Mouse (Mus musculus): ENCODE data around the gene Pbx2. TPM values are rescaled to one million over a fixed set of nuclear protein-coding genes. Genes with fewer than 3 reads are reported as not detected.
A peak's percentile ranks its signal among the peaks of the same experiment; 100 is the strongest.

Gene Pbx2
- total RNA-seq, 4 experiments from 2014 or later: 54.3 to 76.6 (median 66.8) TPM

DNA sequence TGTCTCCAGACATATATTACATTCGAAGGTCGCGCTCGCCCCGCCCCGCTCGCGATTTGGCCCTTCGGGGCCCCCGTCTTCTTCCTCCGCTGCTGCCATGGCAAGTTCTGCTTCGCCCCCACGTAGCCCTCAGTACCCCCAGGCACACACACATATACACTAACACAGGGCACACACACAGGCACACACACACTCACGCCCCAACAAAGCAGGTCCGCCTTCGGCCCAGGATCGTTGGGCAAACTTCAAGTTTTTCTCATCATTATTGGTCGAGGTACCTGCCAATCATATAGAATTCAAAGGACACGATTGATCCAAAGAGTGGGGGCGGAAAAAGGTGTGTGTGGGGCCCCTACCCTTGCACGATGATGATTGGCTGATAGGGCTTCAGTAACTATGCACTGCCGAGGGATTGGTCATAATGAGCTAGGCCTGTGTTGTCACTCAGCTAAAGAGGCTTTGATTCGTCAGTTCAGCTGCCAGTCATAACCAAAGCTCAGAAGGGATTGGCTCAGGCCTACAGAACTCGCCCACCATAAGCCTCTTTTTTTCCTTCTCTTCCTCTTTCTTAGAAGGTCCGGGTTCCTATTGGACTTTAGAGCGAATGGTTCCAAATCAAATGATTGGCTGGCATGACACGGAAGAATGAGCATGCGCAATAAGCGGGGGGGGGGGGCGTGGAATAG is 12.5 kb downstream of the Pbx2 start, which contains the start of gene Rnf5:
Gene Rnf5 (minus strand): TSS at position 316 of the 686 bp plus-strand sequence.
- peak; percentile 100 for DNase-seq (ENCODE audit: low spot score in 2 of 2)

DNA sequence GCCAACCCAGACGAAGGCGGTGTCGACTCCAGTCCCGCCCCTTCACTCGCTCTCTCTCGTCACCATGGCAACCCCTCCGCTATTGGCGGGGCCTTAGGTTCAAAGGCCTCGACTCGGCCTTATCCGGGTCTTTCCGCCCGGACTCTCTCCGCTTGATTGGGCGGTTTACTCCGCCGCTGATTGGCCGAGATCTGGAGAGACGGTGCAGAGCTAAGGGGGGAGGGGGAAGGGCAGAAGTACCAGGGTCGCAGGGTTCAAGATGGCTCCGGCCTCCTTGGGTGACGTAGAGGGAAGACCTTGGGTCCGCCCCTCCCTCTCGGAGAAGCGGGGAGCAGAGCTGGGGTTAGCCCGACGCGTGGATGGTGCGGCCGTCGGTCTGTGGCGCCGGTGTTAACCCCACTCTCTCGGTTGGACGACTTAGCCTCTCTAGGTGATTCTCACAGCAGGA is 13.0 kb downstream of the Pbx2 start, which contains the start of gene Agpat1:
Gene Agpat1 (plus strand): TSS at position 202 of the 448 bp plus-strand sequence.
- peak; percentile 97 to 99 for DNase-seq (ENCODE audit: low spot score in 2 of 2)

DNA sequence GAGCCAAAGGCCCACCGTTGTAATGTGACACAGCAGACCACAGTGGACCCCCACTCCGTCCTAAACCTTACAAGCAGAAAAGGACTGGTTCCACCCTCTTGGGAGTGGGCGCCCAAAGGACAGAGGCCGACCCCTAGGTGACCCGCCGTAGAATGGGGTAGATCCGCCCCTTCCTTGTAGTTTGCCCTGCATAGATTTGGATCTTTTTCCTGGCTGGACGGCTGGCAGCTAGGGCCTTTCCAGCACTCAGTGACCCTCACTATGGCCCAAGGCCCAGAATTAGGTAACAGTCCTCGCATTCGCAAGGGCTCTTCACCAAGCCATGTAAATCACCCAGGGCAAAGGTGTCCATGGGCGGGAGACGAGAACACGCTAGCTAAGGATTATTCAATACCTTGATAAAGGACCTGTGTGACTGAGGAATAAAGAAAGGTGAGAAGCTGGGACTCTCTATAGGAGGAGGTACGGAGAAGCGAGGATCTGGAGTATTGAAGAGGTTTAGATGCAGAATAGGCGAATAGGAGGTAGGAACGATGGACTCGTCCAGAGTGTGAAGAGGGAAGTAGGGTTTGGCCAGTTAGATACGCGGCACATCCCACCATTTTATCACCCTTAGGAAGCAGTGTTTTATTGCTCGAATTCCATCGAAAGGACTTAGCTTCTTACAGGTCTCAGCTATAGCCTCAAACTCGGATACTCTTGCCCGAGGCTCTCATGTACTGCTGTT is 13.6 kb downstream of the Pbx2 start:
- DNase-seq (ENCODE audit: low spot score in 2 of 2): no peak

DNA sequence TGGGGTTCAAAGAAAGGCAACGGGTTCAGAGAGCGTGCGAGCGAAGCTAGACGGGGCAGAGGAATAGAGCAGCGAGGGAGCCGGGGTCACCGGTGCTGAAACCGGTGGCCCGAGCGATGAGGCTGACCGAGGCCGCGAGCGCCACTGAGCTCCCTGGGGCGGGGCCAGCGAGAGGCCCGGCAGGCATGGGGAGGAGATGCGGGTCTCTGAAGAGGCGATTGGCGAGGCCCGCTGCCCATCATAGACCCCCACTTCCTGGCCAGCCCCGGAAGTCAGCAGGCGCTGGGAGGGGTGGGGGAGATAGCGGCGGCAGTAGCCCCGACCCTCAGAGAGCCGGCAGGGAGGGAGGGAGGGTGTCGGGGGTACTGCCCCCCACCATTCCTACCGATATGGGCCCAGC is 14.5 kb downstream of the Pbx2 start:
- DNase-seq (ENCODE audit: low spot score in 2 of 2): peak; percentile 96 to 97

DNA sequence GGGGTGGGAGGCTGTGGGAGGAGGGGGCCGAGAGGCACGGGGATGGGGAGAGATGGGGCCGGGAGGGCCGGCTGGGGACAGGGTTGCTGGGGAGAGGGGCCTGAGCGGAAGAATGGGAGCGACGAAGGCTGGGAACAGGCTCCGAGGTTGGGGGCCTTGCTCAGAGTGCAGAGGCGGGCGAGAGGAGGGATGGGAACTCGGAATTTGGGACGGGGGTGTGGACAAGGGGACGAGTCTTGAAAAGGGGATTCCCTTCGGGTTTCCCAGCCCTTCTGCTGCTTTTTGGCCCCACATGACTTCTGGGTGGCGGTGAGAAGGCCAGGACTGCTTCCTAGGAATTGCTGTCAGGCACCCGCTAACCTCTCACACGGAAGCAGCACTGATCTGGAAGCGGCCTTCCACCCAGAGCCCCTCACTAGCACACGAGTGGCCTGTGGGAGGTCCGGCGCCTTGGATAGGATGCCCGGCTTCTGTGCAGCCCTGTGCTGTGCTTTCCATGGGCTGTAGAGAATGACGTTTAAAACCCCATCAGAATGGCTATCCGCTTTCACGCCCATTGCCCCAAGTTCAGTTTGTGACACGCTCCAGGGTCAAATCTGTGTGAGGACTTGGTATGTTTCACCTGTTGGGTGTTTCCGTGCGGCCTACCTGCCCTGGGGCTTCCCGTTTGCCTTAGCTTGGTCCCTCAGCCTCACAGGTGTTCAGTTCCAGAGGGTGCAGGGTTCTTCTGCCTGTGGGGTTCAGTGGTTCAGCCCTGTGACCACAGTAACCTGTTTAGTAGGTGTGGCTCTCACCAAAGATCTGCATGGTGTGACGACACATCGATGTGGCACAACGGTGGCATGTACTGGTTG is 15.3 kb downstream of the Pbx2 start:
- DNase-seq (ENCODE audit: low spot score in 2 of 2): no peak

DNA sequence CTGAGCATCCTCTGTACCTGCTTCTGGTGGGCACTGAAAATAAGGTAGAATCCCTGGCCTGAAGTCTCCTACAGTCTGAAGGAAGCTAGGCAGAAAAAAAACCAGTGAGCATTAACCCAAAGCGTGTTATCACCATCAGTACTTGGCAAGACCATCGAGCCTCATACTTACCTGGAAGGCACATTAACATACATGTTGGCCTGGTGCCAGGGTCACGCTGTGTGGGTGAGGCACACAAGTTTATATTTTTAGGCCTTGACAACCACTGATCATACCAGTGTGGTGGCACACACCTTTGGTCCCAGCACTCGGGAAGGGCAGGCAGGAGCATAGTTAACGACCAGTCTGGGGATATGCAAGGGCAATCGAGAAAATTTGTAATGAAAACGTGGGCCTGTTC is 16.9 kb downstream of the Pbx2 start:
- DNase-seq (ENCODE audit: low spot score in 2 of 2): no peak

DNA sequence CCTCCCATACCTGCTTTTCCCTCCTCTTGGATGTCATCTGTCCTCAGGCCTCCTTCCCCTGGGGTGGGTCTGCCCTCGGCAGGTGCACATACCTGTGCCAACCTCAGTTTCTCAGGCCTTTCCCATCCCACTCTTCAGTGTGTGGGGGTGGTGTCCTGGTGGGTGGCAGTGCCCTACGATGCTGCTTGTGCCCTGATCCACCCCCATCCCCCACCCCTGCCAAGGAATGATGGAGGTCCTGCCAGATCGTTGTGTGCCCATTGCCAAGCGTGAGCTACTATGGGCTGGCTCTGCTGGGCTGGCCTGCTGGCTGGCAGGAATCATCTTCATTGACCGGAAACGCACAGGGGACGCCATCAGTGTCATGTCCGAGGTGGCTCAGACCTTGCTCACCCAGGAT is 20.0 kb downstream of the Pbx2 start:
- DNase-seq (ENCODE audit: low spot score in 2 of 2): no peak

DNA sequence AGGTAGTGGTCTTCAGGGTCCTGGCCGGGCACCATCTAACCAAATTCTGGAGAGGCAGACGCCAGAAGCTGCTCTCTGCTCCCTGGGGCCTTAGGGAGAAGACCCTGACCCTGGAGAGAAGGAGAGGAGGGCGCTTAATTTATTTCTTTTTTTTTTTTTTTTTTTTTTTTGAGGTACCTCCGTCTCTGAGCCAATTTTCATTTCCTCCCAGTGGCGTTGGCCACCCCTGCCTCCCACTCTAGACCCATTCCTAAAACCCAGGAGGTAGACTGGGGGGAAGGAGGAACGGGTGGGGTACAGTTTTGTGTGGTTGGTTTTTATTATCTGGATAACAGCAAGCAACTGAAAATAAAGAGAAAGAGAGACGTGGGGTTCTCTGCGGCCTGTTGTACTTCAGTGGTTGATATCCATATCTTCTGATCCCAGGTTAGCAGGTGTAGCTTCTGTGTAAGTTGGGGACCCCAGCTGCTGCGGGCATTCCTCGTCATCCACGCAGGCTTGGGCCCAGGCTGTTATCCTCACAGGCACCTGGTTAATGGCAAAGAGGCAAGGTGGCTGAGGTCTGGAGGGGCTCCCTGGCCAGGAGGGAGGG is 22.1 kb downstream of the Pbx2 start:
- DNase-seq (ENCODE audit: low spot score in 2 of 2): no peak

DNA sequence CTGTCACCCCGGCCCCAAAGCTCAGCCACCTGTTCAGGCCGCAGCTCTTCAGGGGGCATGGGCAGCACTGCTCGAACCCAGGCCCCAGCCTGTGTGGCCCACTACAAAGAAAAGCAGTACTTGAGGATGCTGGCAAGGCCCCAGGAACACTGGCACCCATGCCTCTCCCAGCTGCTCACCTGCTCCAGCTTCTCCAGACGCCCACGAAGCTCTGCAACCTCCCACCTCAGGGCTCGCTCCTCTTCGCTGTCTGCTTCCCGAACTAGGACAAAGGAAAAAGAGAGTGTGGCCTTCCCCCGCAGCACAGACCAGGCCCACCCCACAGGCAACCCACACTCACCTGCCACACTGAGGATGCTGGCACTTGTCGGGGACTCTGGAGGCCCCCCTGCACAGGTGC is 22.8 kb downstream of the Pbx2 start:
- no peak for DNase-seq (ENCODE audit: low spot score in 2 of 2)

DNA sequence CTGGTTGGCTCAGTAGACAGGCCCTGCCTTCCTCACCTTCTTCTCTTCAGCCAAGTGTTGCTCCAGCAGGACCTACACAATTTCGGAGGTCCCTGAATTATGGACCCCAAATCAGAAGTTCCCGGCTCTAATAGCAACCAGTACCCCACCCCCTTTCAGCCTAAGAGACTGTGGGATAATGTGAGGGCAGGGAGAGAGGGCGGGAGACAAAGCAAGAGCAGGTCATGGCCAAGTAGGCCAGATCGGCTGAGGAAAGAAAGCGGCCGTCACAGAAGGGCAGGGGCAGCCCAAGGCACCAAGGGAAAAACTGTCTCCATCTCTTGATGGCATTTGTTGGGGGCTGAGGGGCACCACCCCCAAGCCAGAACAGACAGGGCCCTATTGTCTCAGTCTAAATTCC is 24.8 kb downstream of the Pbx2 start, which contains the start of gene Egfl8:
Gene Egfl8 (minus strand): TSS at position 101 of the 400 bp plus-strand sequence.
- no peak for DNase-seq (ENCODE audit: low spot score in 2 of 2)

DNA sequence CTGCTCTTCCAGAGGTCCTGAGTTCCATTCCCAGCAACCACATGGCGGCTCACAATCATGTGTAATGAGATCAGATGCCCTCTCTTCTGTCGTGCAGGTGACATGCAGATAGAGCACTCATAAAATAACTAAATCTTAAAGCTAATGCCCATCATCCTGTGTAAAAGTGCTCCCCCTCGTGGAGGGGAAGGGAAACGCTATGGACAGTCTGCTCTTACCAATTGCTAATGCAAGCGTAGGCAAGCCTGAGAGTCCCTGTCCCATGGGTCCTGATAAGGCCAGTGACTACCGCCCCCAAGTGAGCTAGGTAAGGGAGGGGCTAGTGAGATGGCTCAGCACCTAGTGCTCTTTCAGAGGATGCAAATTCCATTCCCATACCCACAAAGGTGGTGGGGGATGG is 27.9 kb downstream of the Pbx2 start:
- peak in 1 of 2 experiments; percentile 74 for DNase-seq (ENCODE audit: low spot score in 2 of 2)

DNA sequence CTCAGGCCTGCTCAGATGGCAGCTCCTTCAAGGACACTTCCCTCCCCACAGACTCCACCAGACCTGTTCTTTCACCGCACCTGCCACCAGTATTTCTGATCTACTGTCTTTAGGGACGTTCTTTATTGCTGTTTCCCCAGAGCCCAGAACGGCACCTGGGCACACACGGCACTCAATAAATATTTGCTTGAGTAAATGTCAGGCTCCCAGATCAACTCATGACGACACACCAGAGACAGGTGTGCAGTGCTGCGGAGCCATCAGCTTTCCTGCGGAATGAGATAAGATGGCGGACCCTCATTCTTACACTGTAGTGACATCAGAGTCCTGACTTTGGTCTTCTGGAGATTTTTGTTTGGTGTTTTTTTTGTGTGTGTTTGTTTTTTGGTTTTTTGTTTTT is 29.9 kb downstream of the Pbx2 start:
- no peak for DNase-seq (ENCODE audit: low spot score in 2 of 2)

DNA sequence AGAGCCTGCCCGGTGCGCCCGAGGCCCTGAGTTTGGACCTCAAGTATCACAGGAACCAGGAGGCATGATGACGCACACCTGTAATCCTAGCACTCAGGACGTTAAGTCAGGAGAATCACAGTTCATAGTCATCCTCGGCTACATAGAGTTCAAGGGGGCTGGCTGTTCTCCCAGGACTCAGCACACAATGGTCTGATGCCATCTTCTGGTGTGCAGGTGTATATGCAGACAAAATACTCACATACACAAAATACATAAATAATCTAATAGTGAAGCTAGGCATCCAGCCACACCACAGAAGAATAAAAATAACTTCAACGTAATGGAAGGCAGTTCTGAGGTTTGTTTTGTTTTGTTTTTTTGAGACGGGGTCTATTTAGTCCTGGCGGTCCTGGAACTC is 32.1 kb downstream of the Pbx2 start:
- no peak for DNase-seq (ENCODE audit: low spot score in 2 of 2)

DNA sequence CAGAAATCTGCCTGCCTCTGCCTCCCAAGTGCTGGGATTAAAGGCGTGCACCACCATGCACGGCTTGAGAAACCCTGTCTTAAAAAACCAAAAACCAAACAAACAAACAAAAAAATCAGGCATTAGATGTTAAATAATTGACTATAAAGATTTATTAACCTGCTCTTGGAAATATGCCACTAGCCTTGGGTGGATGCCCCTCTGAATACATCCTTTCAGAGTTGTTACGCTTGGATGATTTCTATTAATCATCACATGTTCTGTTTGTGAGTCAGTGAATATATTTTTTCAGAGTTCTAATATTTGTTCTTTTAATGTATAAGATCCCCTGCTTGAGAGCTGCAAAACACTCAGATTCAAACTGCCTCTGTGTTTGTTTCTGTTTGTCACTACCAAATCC is 33.9 kb downstream of the Pbx2 start:
- no peak for DNase-seq (ENCODE audit: low spot score in 2 of 2)

DNA sequence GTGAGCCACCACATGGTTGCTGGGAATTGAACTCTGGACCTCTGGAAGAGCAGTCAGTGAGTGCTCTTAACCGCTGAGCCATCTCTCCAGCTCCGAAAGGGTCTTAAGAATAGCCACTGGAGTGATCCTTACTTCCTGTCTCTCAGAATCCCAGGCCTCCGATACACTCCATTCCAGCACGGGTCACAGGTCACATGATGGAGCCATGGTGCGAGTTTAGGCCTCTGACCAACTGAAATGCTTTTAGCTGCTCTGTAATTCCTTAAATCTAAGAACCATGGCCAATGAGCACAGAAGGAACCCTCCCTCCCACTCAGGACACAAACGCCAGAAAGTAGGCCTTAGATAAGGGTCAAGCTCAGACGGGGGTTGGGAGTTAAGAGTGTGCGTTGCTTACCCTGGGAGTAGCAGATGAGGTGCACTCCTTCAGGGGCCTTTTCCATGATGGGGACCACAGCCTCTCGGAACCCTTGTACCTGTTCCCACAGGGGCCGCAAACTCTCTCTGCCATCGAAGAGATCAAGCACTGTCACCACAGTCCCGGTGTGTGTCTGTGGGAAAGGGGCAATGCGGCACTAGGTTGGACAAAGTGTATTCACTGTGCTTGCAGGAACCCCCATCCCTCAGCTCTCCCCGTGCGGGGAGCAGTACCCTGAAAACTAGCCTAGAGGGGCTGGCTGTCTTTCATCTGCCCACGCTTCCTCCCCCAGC is 35.2 kb downstream of the Pbx2 start:
- no peak for DNase-seq (ENCODE audit: low spot score in 2 of 2)

DNA sequence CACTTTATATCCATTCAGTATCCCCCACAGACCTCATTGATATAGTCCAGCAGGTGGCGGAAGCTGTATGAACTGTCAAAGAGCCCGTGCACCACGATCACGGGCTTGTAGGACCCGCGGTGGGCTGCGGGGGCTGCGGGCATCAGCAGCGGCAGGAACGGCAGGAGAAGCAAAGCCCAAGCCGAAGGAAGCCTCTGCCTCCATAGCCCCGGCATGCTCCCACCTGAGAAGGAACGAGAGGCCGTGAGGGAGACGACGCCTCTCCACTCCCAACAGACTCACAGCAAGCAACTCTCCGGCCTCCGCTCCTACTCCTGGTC is 35.7 kb downstream of the Pbx2 start:
- no peak for DNase-seq (ENCODE audit: low spot score in 2 of 2)

DNA sequence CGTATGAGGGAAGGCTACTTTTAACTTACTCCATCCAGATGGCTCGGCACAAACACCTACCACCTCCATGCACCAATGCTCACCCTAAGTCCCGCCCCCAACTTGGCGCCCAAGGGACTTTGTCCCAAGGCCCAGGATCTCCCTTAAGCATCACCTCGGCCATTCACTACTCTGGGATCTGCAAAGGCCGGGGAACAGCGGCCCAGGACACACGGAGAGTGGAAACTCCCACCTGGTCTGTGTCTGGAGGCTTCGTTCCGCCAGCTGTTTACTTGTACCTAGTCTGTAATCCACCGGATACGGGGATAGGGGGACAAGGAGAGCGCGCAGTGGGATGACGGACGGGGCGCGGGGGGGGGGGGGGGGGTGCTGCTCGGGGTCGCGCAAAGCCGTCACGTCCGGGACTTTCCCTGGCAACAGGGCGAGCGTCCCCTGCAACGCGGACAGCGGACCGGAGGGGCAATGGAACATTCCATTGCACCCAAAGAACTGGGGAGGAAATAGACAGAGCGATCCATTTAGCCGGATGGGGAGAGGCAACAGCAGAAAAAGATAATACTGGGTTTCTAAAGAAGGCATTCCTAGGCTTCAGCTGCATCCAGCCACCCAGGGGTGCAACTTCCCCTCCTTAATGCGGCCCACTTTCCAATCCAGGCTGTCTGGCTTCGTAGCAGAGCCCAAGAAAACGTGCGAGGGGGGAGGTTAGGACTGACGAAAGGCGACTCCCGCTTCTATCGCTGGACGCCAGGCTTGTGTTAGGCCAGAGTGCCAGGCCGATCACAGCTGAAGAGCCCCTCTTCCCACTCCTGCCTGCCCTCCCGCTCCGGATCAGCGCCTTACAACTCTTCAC is 36.3 kb downstream of the Pbx2 start:
- peak; percentile 82 to 86 for DNase-seq (ENCODE audit: low spot score in 2 of 2)

DNA sequence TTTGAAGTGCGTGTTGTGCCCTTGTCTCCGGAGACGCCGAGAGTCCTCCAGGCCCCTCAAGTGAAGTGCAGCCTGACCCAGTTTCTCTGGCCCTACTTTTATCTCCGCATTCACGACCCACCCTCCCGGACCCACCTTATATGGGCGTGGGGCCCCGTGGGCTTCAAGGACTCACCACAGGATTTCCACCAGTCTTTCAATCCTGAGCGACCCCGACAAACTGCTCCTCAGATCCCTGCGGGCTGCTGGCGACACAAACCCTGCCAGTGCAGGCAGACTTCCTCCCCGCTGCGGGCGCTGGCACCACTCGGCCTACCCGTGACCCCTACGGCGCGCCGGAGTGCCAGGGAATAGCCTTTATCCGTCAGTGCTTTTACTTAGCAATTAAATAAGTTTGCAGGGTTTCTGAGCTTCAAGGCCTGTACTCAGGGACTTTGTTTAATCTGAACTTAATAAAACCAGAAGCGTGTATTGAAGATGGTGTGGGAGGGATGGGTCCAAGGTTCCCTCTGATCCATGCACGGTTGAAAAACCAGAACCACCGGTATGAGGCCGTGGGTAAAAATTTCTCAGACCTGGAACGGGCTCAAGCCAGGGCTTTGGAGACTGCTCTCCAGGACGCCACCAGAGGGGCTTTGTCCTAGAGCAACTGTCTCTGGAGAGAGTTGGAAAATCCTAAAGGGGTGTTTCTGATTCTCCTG is 37.0 kb downstream of the Pbx2 start, which contains the start of gene Ppt2:
Gene Ppt2 (minus strand): TSS at position 568 of the 701 bp plus-strand sequence.
- DNase-seq (ENCODE audit: low spot score in 2 of 2): no peak

DNA sequence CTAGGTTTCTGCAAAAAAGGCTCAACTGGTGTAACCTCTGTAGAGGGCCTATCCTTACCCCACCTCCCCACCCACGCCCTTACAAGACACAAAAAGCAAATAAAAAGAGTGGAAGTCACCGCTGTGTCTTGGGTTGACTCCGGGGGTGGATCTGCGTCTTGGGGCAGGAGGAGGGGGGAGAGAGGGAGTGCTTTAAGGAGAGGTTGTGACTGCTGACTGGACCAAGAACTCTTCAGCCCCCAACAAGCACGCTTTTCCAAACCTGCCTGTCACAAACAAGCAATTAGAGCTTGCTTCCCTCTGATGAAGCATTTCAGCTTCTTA is 37.5 kb downstream of the Pbx2 start:
- no peak for DNase-seq (ENCODE audit: low spot score in 2 of 2)

All from layer of hippocampus, adult 8-10 months (tissue).